Mouse (Mus musculus) olfactory bulb, adult 2 months (tissue): ENCODE data around the gene Draxin.

Experiments used
- CTCF ChIP-seq: fragments of 200-500 bp; IDR thresholded peaks from 2 replicates; pipeline ENCODE4 v1.5.1; 2012; ENCODE audit warnings: low read depth, mild to moderate bottlenecking, low read length, moderate library complexity; ENCODE audit not compliant: insufficient read depth
- POLR2A ChIP-seq: fragments of 200-500 bp; IDR thresholded peaks from 2 replicates; pipeline ENCODE4 v1.6.1; 2012; ENCODE audit warnings: mild to moderate bottlenecking, low read depth, low read length, moderate library complexity; ENCODE audit not compliant: insufficient read depth

DNA sequence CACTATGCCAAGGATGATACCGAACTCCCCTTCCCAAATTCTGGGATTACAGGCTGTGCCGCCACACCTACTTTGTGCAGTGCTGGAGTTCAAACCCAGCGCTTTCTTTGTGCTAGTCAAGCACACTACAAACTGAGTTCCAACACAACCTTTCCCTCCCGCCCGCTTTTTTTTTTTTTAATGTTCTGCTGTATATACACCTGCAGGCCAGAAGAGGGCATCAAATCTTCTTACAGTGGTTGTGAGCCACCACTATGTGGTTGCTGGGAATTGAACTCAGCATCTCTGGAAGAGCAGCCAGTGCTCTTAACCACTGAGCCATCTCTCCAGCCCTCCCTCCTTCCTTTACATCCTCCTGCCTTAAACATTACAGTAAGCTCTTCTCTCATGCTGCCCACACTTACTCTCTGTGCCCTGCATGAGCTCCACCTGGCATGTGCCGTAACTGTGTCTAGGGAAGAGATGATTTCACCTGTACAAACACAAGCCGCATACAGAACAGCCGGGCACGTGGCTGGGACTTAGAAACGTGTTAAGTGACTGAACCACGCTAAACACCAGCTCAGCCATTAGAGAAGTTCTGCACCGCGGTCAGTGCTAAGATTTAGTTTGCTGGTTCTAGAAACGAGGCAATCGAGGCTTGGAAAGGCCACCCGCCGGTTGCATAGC lies 55.8 kb downstream of the Draxin start:
- TF ChIP-seq POLR2A (no peak), CTCF (no peak)
